Mouse (Mus musculus) hindbrain, embryonic 15.5 days (tissue): ENCODE measurements around the gene Calcrl. TPM values are rescaled to one million over a fixed set of nuclear protein-coding genes. Genes with fewer than 3 reads are reported as not detected.
A peak's percentile ranks its signal among the peaks of the same experiment; 100 is the strongest.

Experiments
- ATAC-seq: fragments of 200-750 bp; cut with Nextera tagmentation; 2 replicates; pipeline ENCODE4 v1.8.0; 2017; ENCODE audit warnings: low read depth, moderate number of reproducible peaks, moderate TSS enrichment; ENCODE audit not compliant: low FRiP score
- H3K27ac ChIP-seq: fragments of 300-500 bp; sonication (generic); replicated peaks from 2 replicates; pipeline ENCODE4 v1.5.1; 2015; ENCODE audit warnings: mild to moderate bottlenecking, inconsistent platforms
- H3K27me3 ChIP-seq: fragments of 300-500 bp; sonication (generic); 2 replicates; pipeline ENCODE4 v1.6.1; 2015; ENCODE audit warnings: control low read depth, inconsistent platforms
- H3K36me3 ChIP-seq: fragments of 300-500 bp; sonication (generic); 2 replicates; pipeline ENCODE4 v1.6.1; 2015; ENCODE audit warnings: control low read depth, inconsistent platforms
- H3K4me1 ChIP-seq: fragments of 300-500 bp; sonication (generic); replicated peaks from 2 replicates; pipeline ENCODE4 v1.6.1; 2015; ENCODE audit warnings: control low read depth, inconsistent platforms
- H3K4me2 ChIP-seq: fragments of 300-500 bp; sonication (generic); 2 replicates; pipeline ENCODE4 v1.6.1; 2015; ENCODE audit warnings: moderate library complexity, mild to moderate bottlenecking, inconsistent platforms
- H3K4me3 ChIP-seq: fragments of 300-500 bp; sonication (generic); 2 replicates; pipeline ENCODE4 v1.5.1; 2015; ENCODE audit warnings: mild to moderate bottlenecking, inconsistent platforms
- H3K9ac ChIP-seq: fragments of 300-500 bp; sonication (generic); 2 replicates; pipeline ENCODE4 v1.6.1; 2015; ENCODE audit warnings: inconsistent platforms
- H3K9me3 ChIP-seq: fragments of 300-500 bp; sonication (generic); 2 replicates; pipeline ENCODE4 v1.6.1; 2016; ENCODE audit warnings: control low read depth, inconsistent platforms
- WGBS: fragments of 180-500 bp; shearing (Covaris S2); methylation state at CpG from one replicate; pipeline ENCODE4 v1.1.7; 2015; 5-methylcytosine and 5-hydroxymethylcytosine counted together
- polyA plus RNA-seq: library from polyadenylated mRNA; unstranded; fragments of >200 nt; fragmentation: Nextera tagmentation; extraction: Ambion mirVana; gene quantifications from 2 replicates; pipeline ENCODE4 v1.2.1, GENCODE M21; 2015

Calcrl gene
- polyA plus RNA-seq, 1 experiment from 2014 or later = 12.1 TPM

- peaks cover 9% of the 10 kb centered on the region; the same call in 1 of the 2 replicates for H3K4me1 ChIP-seq
- H3K9ac ChIP-seq = no peak overlapping the region
- ATAC-seq = no peak
- H3K36me3 ChIP-seq = no peaks in the 10 kb centered on the region
- no peaks in the 10 kb centered on the region for H3K9me3 ChIP-seq
- no peak overlapping the region; the same call in 1 of the 2 replicates for H3K4me3 ChIP-seq
- 77% methylated on average over 11 of the region's 11 CpGs for WGBS
- no peaks in the 10 kb centered on the region for H3K27me3 ChIP-seq
- no peak overlapping the region for H3K27ac ChIP-seq
- H3K4me2 ChIP-seq = peak overlapping the region; percentile 39
These were observed 37.7 kb downstream of the Calcrl start for GRCm38 (mm10) chr2:84387394-84388022.

GRCm38 (mm10) chr2:84386563-84387393 lies 38.4 kb downstream of the Calcrl start:
- no peaks in the 10 kb centered on the region for H3K9me3 ChIP-seq
- no peak overlapping the region for H3K27ac ChIP-seq
- no peak for ATAC-seq
- peaks cover 9% of the 10 kb centered on the region; the same call in 1 of the 2 replicates for H3K4me1 ChIP-seq
- peak overlapping the region; percentile 39 for H3K4me2 ChIP-seq
- no peaks in the 10 kb centered on the region for H3K36me3 ChIP-seq
- no peaks in the 10 kb centered on the region for H3K27me3 ChIP-seq
- no peak overlapping the region; the same call in 1 of the 2 replicates for H3K4me3 ChIP-seq
- H3K9ac ChIP-seq = no peak overlapping the region
- 42% methylated on average over 18 of the region's 18 CpGs for WGBS

GRCm38 (mm10) chr2:84384911-84385693 lies 40.1 kb downstream of the Calcrl start:
- 71% methylated on average over 6 of the region's 6 CpGs for WGBS
- no peaks in the 10 kb centered on the region for H3K9me3 ChIP-seq
- no peak overlapping the region for H3K4me2 ChIP-seq
- H3K27ac ChIP-seq = no peak overlapping the region
- no peak overlapping the region for H3K4me3 ChIP-seq
- H3K27me3 ChIP-seq = no peaks in the 10 kb centered on the region
- H3K9ac ChIP-seq = no peak overlapping the region
- H3K36me3 ChIP-seq = no peaks in the 10 kb centered on the region
- peaks cover 9% of the 10 kb centered on the region; the same call in 1 of the 2 replicates for H3K4me1 ChIP-seq
- ATAC-seq = no peak

GRCm38 (mm10) chr2:84383828-84384227 lies 41.4 kb downstream of the Calcrl start:
- Histone ChIP-seq H3K27ac (no peak overlapping the region), H3K36me3 (no peaks in the 10 kb centered on the region), H3K27me3 (no peaks in the 10 kb centered on the region), H3K9ac (no peak overlapping the region), H3K4me2 (no peak overlapping the region), H3K4me3 (no peak overlapping the region), H3K4me1 (peaks cover 9% of the 10 kb centered on the region; the same call in 1 of the 2 replicates), H3K9me3 (no peaks in the 10 kb centered on the region)
- WGBS = 79% methylated on average over 4 of the region's 4 CpGs
- ATAC-seq = no peak

GRCm38 (mm10) chr2:84382556-84382955 lies 42.7 kb downstream of the Calcrl start:
- no peaks in the 10 kb centered on the region for H3K27me3 ChIP-seq
- peaks cover 9% of the 10 kb centered on the region; the same call in 1 of the 2 replicates for H3K4me1 ChIP-seq
- no peaks in the 10 kb centered on the region for H3K9me3 ChIP-seq
- no peak overlapping the region for H3K27ac ChIP-seq
- no peak overlapping the region for H3K9ac ChIP-seq
- no peaks in the 10 kb centered on the region for H3K36me3 ChIP-seq
- H3K4me3 ChIP-seq = no peak overlapping the region
- H3K4me2 ChIP-seq = no peak overlapping the region
- no peak for ATAC-seq

- 0 out of 2 replicates have a peak, but pooled peaks cover 4% of the 10 kb centered on the region for H3K4me1 ChIP-seq
- no peaks in the 10 kb centered on the region for H3K9me3 ChIP-seq
- H3K9ac ChIP-seq = no peak overlapping the region
- 88% methylated on average over 5 of the region's 5 CpGs for WGBS
- no peak overlapping the region for H3K27ac ChIP-seq
- H3K4me2 ChIP-seq = no peak overlapping the region
- no peak overlapping the region for H3K4me3 ChIP-seq
- H3K36me3 ChIP-seq = no peaks in the 10 kb centered on the region
- ATAC-seq = no peak
- no peaks in the 10 kb centered on the region for H3K27me3 ChIP-seq
These were observed 43.2 kb downstream of the Calcrl start for GRCm38 (mm10) chr2:84381997-84382396.

- no peak for ATAC-seq
- no peaks in the 10 kb centered on the region for H3K4me1 ChIP-seq
- no peaks in the 10 kb centered on the region for H3K27me3 ChIP-seq
- H3K4me2 ChIP-seq = no peak overlapping the region
- H3K36me3 ChIP-seq = no peaks in the 10 kb centered on the region
- H3K9ac ChIP-seq = no peak overlapping the region
- H3K4me3 ChIP-seq = no peak overlapping the region
- no peak overlapping the region for H3K27ac ChIP-seq
- no peaks in the 10 kb centered on the region for H3K9me3 ChIP-seq
- WGBS = 70% methylated on average over 11 of the region's 11 CpGs
These were observed 44.4 kb downstream of the Calcrl start for GRCm38 (mm10) chr2:84380816-84381215.

- WGBS = 82% methylated on average over 5 of the region's 5 CpGs
- no peaks in the 10 kb centered on the region for H3K9me3 ChIP-seq
- H3K36me3 ChIP-seq = no peaks in the 10 kb centered on the region
- no peak overlapping the region for H3K4me3 ChIP-seq
- no peak for ATAC-seq
- no peaks in the 10 kb centered on the region for H3K27me3 ChIP-seq
- no peak overlapping the region for H3K4me2 ChIP-seq
- no peak overlapping the region for H3K27ac ChIP-seq
- no peak overlapping the region for H3K9ac ChIP-seq
- no peaks in the 10 kb centered on the region for H3K4me1 ChIP-seq
These were observed 46.5 kb downstream of the Calcrl start for GRCm38 (mm10) chr2:84378678-84379077.

GRCm38 (mm10) chr2:84369256-84369655 lies 56.0 kb downstream of the Calcrl start:
- no peak for ATAC-seq
- Histone ChIP-seq H3K27ac (no peak overlapping the region), H3K4me2 (no peak overlapping the region), H3K36me3 (no peaks in the 10 kb centered on the region), H3K4me3 (no peak overlapping the region), H3K9ac (no peak overlapping the region), H3K27me3 (no peaks in the 10 kb centered on the region), H3K4me1 (no peaks in the 10 kb centered on the region), H3K9me3 (no peaks in the 10 kb centered on the region)
- WGBS = 84% methylated on average over 5 of the region's 5 CpGs

GRCm38 (mm10) chr2:84366742-84367141 lies 58.5 kb downstream of the Calcrl start:
- Histone ChIP-seq H3K36me3 (no peaks in the 10 kb centered on the region), H3K27me3 (no peaks in the 10 kb centered on the region), H3K27ac (no peak overlapping the region), H3K4me3 (no peak overlapping the region), H3K9me3 (no peaks in the 10 kb centered on the region), H3K4me1 (no peaks in the 10 kb centered on the region), H3K4me2 (no peak overlapping the region), H3K9ac (no peak overlapping the region)
- no peak for ATAC-seq

- ATAC-seq = no peak
- 77% methylated on average over 3 of the region's 3 CpGs for WGBS
- no peaks in the 10 kb centered on the region for H3K9me3 ChIP-seq
- no peak overlapping the region for H3K4me2 ChIP-seq
- H3K27me3 ChIP-seq = no peaks in the 10 kb centered on the region
- H3K36me3 ChIP-seq = no peaks in the 10 kb centered on the region
- no peaks in the 10 kb centered on the region for H3K4me1 ChIP-seq
- H3K9ac ChIP-seq = no peak overlapping the region
- no peak overlapping the region for H3K27ac ChIP-seq
- H3K4me3 ChIP-seq = no peak overlapping the region
These were observed 59.9 kb downstream of the Calcrl start for GRCm38 (mm10) chr2:84365266-84365665.
